Mouse (Mus musculus) testis, postnatal 14 days (tissue): ENCODE data around the gene Rps29.
"Not testable (repeated sequence)": the region's sequence is repeated elsewhere in the genome, so short reads cannot be mapped to it uniquely, and the experiment has no call there.

ENCODE experiments used
- DNase-seq: peaks from one replicate; pipeline ENCODE4 v3.0.0; 2021; ENCODE audit warnings: low spot score

Gene Rps29

GRCm38 (mm10) chr12:69179371-69179770 is 20.4 kb upstream of the Rps29 start:
- no peak for DNase-seq

GRCm38 (mm10) chr12:69177526-69177925 is 18.5 kb upstream of the Rps29 start:
- DNase-seq = no peak

DNA sequence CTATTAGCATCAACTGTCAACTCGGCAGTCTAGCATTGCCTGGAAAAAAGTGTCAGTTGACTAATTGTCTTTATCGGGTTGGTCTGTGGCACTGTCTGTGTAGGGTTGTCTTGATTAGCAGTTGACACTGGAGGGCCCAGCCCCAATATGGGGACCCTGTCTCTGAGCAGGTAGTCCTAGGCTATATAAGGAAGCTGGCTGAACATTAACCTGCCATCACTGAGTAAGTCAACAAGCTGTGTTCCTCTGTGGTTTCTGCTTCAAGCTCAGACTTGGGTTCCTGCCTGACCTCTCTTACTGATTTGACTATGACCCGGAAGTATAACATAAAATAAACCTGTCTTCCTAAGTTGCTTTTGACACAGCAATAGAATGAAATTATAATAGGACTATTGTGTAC is 17.0 kb upstream of the Rps29 start:
- no peak for DNase-seq

DNA sequence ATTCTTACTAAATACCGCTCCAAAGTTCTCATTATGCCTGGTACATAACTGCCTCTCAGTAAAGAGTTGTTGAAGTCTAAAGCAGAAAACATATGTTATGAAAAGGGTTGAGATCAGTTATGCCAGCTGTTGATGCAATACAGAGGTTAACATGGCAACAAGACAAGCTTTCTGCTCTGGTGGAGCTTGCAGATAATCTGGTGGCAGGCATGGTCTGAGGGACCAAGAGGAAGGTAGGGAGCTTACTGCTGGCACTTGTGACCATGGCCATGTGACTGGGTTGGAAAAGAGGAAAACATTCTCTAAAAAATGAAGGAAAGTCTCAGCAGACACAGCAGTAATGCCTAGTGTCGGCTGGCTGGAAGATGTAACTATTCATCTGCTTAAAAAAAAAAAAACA is 12.3 kb upstream of the Rps29 start:
- DNase-seq = no peak

DNA sequence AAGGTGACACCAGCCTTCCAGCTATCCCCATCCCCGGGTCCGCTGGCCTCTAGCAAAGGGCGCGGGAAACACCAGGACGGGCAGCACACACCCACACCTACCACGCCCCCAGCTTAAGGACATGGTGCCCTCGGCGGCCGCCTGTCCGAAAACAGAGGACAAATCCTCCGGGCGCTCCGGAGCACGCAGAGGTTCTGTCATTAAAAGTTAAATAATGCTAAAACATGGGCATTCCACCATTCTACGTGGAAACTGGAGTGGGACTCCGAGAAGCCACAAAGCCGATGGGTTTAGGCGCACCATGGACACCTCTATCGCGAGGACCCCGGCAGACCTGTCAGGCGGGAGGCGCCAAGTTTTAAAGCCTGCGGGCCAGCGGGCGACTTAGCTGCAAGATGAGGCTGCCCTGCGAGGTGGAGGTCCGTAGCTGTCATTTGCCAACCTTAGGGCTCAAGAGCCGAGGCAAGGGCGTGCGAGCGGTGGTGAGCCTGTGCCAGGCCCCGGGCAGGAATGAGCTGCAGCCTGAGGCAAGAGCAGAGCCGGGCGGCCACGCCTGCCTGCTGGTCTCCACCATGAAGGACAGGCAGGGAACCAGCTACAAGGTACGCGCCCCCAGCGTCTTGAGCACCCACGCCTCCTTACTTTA is 9.6 kb upstream of the Rps29 start, which contains the start of gene Lrr1:
Gene Lrr1 (plus strand): TSS at position 354 of the 646 bp plus-strand sequence.
- DNase-seq = peak; percentile 86

- no peak for DNase-seq
These were observed 8.9 kb upstream of the Rps29 start for GRCm38 (mm10) chr12:69167656-69168460.

DNA sequence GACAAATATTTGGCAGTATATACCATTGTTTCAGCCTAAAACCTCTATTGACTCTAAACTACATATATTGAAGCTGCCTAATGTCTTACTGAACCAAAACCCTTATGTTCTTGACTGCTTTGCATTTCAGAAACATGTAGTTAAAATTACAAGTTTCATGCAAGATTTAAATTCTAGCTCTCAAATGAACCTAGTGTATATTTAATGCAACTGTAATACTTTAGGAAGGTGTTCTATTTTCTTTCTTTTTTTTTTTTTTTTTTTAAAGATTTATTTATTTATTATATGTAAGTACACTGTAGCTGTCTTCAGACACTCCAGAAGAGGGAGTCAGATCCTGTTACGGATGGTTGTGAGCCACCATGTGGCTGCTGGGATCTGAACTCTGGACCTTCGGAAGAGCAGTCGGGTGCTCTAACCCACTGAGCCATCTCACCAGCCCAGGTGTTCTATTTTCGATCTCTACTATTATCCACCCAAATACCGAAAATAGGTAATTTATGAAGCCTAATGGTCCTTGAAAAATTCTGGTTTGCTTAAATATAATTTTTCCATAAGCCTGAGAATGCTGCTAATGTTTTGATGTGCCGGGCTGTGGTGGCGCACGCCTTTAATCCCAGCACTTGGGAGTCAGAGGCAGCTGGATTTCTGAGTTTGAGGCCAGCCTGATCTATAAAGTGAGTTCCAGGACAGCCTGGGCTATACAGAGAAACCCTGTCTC is 8.0 kb upstream of the Rps29 start:
- DNase-seq = not testable (repeated sequence)

DNA sequence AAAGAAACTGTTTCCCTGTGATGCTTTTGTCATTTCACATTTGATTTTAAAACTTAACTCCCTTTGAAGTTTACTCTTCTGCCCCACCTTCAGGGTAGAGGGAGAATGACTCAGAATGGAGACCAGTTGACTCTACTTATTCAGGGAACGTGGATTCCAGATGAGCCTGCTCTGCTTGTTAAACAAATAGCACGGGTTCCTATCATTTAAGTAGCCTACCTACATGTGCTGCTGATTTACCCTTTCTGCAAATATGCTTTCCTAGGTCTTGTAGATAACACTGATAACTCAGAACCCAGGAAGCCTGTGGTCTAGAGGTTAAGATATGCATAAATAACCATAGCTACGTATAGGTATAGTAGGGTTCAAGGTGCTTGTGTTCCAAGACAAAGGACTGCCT is 5.9 kb upstream of the Rps29 start:
- DNase-seq = no peak

GRCm38 (mm10) chr12:69163586-69163985 is 4.6 kb upstream of the Rps29 start:
- not testable (repeated sequence) for DNase-seq

DNA sequence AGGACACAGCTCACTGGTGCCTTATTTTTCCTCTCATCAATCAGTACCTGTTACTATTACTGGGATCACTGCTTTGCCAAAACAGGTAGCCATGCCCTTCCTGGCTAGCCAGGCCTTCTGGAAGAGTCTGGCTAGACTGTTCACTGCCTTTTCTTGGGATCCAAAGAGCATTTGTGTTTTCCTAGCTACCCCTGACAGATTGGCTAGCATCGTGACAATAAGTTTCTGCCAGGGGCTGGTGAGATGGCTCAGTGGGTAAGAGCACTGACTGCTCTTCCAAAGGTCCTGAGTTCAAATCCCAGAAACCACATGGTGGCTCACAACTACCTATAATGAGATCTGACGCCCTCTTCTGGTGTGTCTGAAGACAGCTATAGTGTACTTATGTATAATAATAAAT is 1.7 kb upstream of the Rps29 start:
- not testable (repeated sequence) for DNase-seq

DNA sequence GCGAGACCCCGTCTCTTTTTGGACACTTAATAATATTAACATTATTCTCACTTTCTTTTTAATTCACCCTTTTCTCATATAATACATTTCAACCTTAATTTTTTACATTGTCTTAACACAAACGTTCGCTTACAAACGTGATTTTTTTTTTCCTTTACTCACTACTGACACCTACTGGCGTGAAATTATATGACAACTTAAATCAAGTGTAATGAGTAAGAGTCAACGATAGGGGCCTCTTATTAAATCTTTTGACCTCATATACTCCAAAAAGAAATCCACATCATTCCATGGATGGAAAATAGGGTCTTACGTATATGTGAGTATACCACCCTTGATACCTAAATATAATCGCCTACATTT is 573 bp upstream of the Rps29 start:
- DNase-seq = no peak

DNA sequence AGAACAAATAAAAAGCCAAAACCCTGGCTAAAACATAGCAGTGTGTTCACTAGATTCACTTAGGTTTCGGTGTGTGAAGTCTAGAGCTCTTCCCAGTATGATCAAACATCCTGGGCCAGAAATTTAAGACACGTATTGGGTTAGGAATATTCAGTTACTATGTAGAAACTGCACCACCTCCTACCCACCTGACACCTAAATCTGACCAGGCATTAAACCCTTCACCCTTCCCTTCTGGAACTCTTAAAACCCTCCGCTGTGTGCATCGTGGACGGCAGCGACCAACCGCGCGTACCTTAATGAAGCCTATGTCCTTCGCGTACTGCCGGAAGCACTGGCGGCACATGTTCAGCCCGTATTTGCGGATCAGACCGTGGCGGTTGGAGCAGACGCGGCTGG is 621 bp downstream of the Rps29 start:
- no peak for DNase-seq

GRCm38 (mm10) chr12:69157107-69157506 is 1.9 kb downstream of the Rps29 start:
- no peak for DNase-seq

GRCm38 (mm10) chr12:69156436-69156835 is 2.5 kb downstream of the Rps29 start:
- DNase-seq = no peak

- no peak for DNase-seq
These were observed 3.1 kb downstream of the Rps29 start for GRCm38 (mm10) chr12:69155923-69156322.

DNA sequence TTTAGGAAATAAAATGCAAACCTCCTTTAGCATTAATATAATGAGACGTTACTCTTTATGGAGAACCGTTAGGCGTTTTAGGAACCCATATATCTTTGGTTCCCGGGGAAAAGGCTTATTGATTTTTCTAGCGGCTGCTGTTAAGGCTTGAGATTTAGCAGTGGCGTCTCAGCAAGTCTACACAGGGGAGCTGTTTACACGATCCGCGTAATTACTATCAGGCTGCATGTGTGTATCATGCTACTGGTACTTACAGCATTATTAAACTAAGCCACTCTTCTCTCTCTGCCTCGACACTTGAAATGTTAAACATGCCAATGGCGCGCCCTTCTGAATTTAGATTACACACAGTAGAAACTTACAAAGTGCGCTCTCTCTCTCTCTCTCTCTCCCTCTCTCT is 8.9 kb downstream of the Rps29 start:
- DNase-seq = no peak

DNA sequence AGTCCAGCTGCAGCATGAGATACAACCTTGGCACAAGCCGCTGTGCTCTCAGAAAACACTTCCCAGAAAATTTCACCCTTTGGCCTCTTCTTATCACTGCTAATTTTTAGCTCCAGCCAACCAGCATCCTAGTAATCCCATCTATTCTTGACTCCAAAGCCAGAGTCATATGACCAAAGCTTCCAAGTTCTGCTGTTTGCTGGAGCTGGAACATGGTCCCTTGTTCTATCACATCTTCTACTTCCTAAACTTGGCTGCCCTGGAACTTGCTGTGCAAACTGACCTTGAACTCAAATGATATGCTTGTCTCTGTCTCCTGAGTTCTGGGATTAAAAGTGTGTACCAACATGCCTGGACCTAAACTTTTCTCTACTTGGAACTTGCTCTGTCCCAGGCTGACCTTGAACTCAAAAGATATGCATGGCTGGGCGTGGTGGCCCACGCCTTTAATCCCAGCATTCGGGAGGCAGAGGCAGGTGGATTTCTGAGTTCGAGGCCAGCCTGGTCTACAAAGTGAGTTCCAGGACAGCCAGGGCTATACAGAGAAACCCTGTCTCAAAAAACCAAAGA is 11.7 kb downstream of the Rps29 start:
- DNase-seq = no peak

- DNase-seq = peak; percentile 51
These were observed 15.5 kb downstream of the Rps29 start for GRCm38 (mm10) chr12:69143460-69143859.

GRCm38 (mm10) chr12:69139841-69140240 is 19.1 kb downstream of the Rps29 start:
- DNase-seq = no peak

DNA sequence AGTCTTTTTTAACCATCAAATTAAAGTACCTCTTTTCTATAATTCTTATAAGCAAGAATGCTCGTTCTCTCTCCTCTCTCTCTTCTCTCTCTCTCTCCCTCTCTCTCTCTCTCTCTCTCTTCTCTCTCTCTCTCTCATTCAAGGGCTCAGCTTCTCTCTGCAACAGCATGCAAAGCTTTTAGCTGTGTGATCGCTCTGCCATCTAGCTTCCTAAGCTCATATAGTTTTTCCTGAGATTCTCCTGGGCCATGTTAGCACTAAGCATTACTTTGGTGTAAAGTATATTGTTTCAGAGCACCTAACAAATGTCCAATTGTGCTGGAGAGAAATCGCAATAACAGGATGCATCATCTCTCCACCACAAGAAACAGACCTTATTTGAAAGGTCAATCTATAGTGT is 19.8 kb downstream of the Rps29 start:
- DNase-seq = no peak

GRCm38 (mm10) chr12:69131981-69132380 is 27.0 kb downstream of the Rps29 start:
- no peak for DNase-seq

DNA sequence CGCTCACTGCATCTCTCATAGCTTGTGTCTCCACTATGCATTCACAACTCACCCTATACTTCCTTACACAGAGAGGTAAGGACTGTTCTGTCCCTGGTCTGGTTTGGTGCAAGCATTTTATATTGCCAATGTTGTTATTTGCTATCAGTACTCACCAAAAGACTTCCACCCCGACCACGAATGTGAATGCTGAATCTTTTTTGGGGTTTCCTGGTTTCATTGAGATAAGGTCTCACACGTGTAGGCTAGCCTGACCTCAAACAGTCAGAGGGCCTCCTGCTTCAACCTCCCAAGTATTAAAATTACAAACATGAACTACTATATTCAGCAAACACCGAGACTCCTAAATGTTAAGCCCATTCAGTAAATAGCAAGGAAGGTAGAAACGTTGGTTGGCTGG is 27.7 kb downstream of the Rps29 start:
- no peak for DNase-seq

- DNase-seq = no peak
These were observed 28.5 kb downstream of the Rps29 start for GRCm38 (mm10) chr12:69130486-69130885.
